In the genomic region with DNA sequence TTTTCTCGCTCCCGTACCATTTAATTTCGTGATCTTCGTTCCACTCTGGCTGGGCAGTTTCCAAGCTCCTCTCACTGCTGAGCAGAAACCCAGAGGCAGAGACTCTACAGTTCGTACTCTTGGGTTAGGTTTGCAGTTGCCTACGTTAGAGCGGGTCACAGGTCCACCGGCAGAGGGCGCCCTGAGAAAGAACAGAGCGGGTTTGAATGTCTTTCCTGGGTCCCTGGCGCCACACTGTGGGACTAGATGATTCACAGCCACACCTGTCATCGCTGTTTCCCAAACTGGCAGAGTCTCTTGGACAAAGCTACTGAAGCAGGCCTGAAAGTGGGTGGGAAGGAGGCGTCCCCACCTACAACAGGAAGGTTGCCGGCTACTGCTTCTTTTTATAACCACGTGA, we compare ENCODE assay signal across 7 mouse cellular contexts.
DNase-seq lines count a peak whose midpoint lies in the region; ATAC-seq lines count a peak whose summit lies in the region.

No protein-coding gene starts in this region.

- ATAC-seq in intestine, embryonic 15.5 days, result peak; percentile 58; the same call in 1 of the 2 replicates
- peak; percentile 76 for ATAC-seq in midbrain, embryonic 13.5 days

- no peak overlapping the region for H3K27ac ChIP-seq in intestine, embryonic 15.5 days
- H3K27ac ChIP-seq in midbrain, embryonic 13.5 days, result peak overlapping the region; percentile 62

- H3K4me2 ChIP-seq in intestine, embryonic 15.5 days (replicated peaks), result no peak overlapping the region
- H3K4me2 ChIP-seq in midbrain, embryonic 13.5 days (replicated peaks), result no peak overlapping the region

- peaks cover 89% of the 10 kb centered on the region for H3K27me3 ChIP-seq in intestine, embryonic 15.5 days (replicated peaks)
- H3K27me3 ChIP-seq in midbrain, embryonic 13.5 days, result peaks cover 81% of the 10 kb centered on the region

- no peaks in the 10 kb centered on the region for H3K9me3 ChIP-seq in intestine, embryonic 15.5 days
- H3K9me3 ChIP-seq in midbrain, embryonic 13.5 days, result no peaks in the 10 kb centered on the region

- no peak overlapping the region for H3K9ac ChIP-seq in intestine, embryonic 15.5 days
- no peak overlapping the region for H3K9ac ChIP-seq in midbrain, embryonic 13.5 days (replicated peaks)

- intact Hi-C loops in left cerebral cortex, postnatal 14 days (cut with DNase I), result loop anchor here (1.0 to 2.0 kb wide), 2 partner anchors 45 to 50 kb away; no protein-coding TSS in a partner anchor

- under 1% methylated on average over 15 of the region's 15 CpGs for WGBS in intestine, embryonic 15.5 days
- 2% methylated on average over 15 of the region's 15 CpGs for WGBS in midbrain, embryonic 13.5 days

- no peaks in the 10 kb centered on the region for H3K36me3 ChIP-seq in intestine, embryonic 15.5 days
- H3K36me3 ChIP-seq in midbrain, embryonic 13.5 days, result no peaks in the 10 kb centered on the region

- peak; percentile 73 for DNase-seq in WW6 (ENCODE audit: low read depth, low spot score)
- DNase-seq in cerebellum, postnatal 10 days, result peak; percentile 99 to 100
- peak; percentile 62 for DNase-seq in gastrocnemius, adult 18-20 months (ENCODE audit: low spot score)
- peak; percentile 95 for DNase-seq in left cerebral cortex, postnatal 14 days (ENCODE audit: low spot score in 2 of 2)
- peak; percentile 45 to 81 for DNase-seq in spleen, postnatal 10 days (ENCODE audit: low spot score in 2 of 2)

- H3K4me1 ChIP-seq in intestine, embryonic 15.5 days (replicated peaks), result no peaks in the 10 kb centered on the region
- peaks cover 69% of the 10 kb centered on the region for H3K4me1 ChIP-seq in midbrain, embryonic 13.5 days (replicated peaks)

- no peak overlapping the region for H3K4me3 ChIP-seq in intestine, embryonic 15.5 days (replicated peaks)
- H3K4me3 ChIP-seq in midbrain, embryonic 13.5 days (replicated peaks), result no peak overlapping the region
